Mouse (Mus musculus) cerebellum, adult (tissue): ENCODE results near the gene Smtn.
A peak's percentile ranks its signal among the peaks of the same experiment; 100 is the strongest.

Source experiments
- ATAC-seq: cut with Nextera tagmentation; 2 replicates; pipeline ENCODE4 v1.9.2; 2017; ENCODE audit warnings: mild to moderate bottlenecking, moderate library complexity, mixed read lengths; ENCODE audit not compliant: insufficient number of reproducible peaks, low FRiP score, low TSS enrichment

Smtn gene

DNA sequence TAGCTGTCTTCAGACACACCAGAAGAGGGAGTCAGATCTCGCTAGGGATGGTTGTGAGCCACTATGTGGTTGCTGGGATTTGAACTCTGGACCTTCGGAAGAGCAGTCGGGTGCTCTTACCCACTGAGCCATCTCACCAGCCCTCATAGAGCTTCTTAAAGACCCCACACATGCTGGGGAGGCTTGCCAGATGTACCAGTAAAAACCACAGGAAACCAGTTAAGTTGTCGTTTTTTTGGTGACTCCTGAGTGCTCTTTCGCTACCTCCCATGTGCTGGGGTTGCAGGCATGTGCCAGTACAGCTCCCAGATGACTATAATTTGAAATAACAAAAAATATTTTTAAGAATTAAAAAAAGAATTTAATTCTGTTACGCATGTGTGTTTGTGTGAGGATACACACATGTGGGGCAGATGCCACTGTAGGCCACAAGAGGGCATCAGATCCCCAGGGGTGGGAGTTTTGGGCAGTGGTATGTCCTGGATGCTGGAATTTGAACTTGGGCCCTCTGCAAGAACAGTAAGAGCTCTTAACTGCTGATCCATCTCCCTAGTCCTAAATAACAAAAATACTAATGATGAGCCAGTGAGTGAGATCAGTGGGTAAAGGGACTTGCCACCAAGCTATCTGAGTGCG, 65.8 kb downstream of the Smtn start:
- no peak for ATAC-seq

DNA sequence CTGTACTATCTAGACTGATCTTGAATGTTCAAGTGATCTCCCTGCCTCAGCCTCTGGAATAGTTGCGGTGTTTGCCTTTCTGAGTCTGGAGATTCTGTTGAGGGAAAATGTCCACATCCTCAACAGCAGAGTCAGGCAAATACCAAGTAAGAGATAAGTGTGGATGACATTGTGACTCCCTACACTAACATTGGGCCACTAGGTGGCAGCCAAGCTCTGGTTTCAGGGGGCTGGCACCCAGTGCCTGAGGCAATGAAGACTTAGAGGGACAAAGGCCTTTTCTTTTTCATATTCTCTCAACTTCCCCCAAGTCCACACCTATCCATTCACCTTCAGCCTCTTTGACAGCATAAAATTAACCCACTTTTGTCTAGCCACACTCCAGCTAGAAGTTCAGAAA, 67.9 kb downstream of the Smtn start:
- ATAC-seq: peak; percentile 68; the same call in 1 of the 2 replicates

DNA sequence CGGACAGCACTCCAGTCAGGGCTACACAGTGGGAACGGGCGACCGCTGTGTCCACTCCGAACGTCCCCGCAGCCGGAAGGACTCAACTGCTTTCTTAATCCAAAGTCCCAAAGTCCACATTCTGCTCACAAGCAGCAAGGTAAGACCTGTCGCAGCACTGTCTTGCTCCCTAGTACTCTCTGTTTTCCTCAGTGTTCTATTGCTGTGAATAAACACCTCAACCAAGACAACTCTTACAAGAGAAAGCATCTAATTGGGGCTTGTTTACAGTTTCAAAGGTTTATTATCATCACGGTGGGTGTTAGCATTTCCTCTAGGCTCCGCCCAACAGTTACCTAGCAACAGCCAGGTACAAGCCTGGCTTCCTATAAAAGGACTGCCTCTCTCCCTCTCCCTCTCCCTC, 69.0 kb downstream of the Smtn start:
- no peak for ATAC-seq
